Mouse (Mus musculus): ENCODE measurements around the gene Pus7l. TPM values are rescaled to one million over a fixed set of nuclear protein-coding genes. Genes with fewer than 3 reads are reported as not detected.

Pus7l gene
- 1.7 and 2.1 TPM in 2 replicates for polyA plus RNA-seq (2012; rRNA removed)

GRCm38 (mm10) chr15:94543409-94544051 lies at the start of gene Pus7l, which contains the start of gene Irak4:
Gene Pus7l (minus strand): TSS chr15:94543547.
Gene Irak4 (plus strand): TSS chr15:94543643.
- Histone ChIP-seq H3K4me1 (ENCODE audit: control insufficient read depth, insufficient read depth, low read length) (peaks cover 2% of the 10 kb centered on the region; the same call in 1 of the 2 replicates), H3K27me3 (replicated peaks; ENCODE audit: control insufficient read depth, insufficient read depth, low read length) (no peaks in the 10 kb centered on the region), H3K36me3 (ENCODE audit: control insufficient read depth, insufficient read depth, low read length) (no peaks in the 10 kb centered on the region), H3K27ac (ENCODE audit: insufficient read depth, low read depth, low read length) (peak within 1 kb of the TSS; percentile 88), H3K4me3 (ENCODE audit: insufficient read depth, low read depth, low read length) (peak within 1 kb of the TSS; percentile 96)
- WGBS, result under 1% methylated on average over 45 of the region's 45 CpGs
- peak; percentile 97 for DNase-seq
- TF ChIP-seq CTCF (conservative IDR thresholded peaks at IDR 0.05; ENCODE audit: insufficient read depth, insufficient read length, low read depth, low read length), result 0 out of 2 replicates have a peak, but pooled peaks have one; percentile 15
- TF ChIP-seq POLR2A (IDR thresholded peaks at IDR 0.05; ENCODE audit: low read depth, low read length), result peak; percentile 24

- H3K4me1 ChIP-seq (ENCODE audit: control insufficient read depth, insufficient read depth, low read length), result peaks cover 7% of the 10 kb centered on the region; the same call in 1 of the 2 replicates
- no peak for DNase-seq
- no peak overlapping the region for H3K4me3 ChIP-seq (ENCODE audit: insufficient read depth, low read depth, low read length)
- 52% methylated on average over 4 of the region's 4 CpGs for WGBS
- TF ChIP-seq POLR2A (IDR thresholded peaks at IDR 0.05; ENCODE audit: low read depth, low read length) (no peak), CTCF (conservative IDR thresholded peaks at IDR 0.05; ENCODE audit: insufficient read depth, insufficient read length, low read depth, low read length) (no peak)
- no peaks in the 10 kb centered on the region for H3K36me3 ChIP-seq (ENCODE audit: control insufficient read depth, insufficient read depth, low read length)
- H3K27ac ChIP-seq (ENCODE audit: insufficient read depth, low read depth, low read length), result peak overlapping the region; percentile 50; the same call in 1 of the 2 replicates
- no peaks in the 10 kb centered on the region for H3K27me3 ChIP-seq (replicated peaks; ENCODE audit: control insufficient read depth, insufficient read depth, low read length)
Observed at GRCm38 (mm10) chr15:94591356-94591755, 48.0 kb upstream of the Pus7l start.

GRCm38 (mm10) chr15:94590083-94590482 lies 46.7 kb upstream of the Pus7l start:
- DNase-seq, result no peak
- Histone ChIP-seq H3K36me3 (ENCODE audit: control insufficient read depth, insufficient read depth, low read length) (0 out of 2 replicates have a peak, but pooled peaks cover under 1% of the 10 kb centered on the region), H3K27ac (ENCODE audit: insufficient read depth, low read depth, low read length) (peak overlapping the region; percentile 66; the same call in 1 of the 2 replicates), H3K4me3 (ENCODE audit: insufficient read depth, low read depth, low read length) (peak overlapping the region; percentile 64), H3K27me3 (replicated peaks; ENCODE audit: control insufficient read depth, insufficient read depth, low read length) (no peaks in the 10 kb centered on the region), H3K4me1 (ENCODE audit: control insufficient read depth, insufficient read depth, low read length) (peaks cover 7% of the 10 kb centered on the region; the same call in 1 of the 2 replicates)
- TF ChIP-seq CTCF (conservative IDR thresholded peaks at IDR 0.05; ENCODE audit: insufficient read depth, insufficient read length, low read depth, low read length) (no peak), POLR2A (IDR thresholded peaks at IDR 0.05; ENCODE audit: low read depth, low read length) (no peak)
- 9% methylated on average over 8 of the region's 8 CpGs for WGBS

- TF ChIP-seq POLR2A (IDR thresholded peaks at IDR 0.05; ENCODE audit: low read depth, low read length), result peak; percentile 30
- TF ChIP-seq CTCF (conservative IDR thresholded peaks at IDR 0.05; ENCODE audit: insufficient read depth, insufficient read length, low read depth, low read length), result no peak
- 0 out of 2 replicates have a peak, but pooled peaks cover 2% of the 10 kb centered on the region for H3K36me3 ChIP-seq (ENCODE audit: control insufficient read depth, insufficient read depth, low read length)
- peak within 1 kb of the TSS; percentile 97 for H3K4me3 ChIP-seq (ENCODE audit: insufficient read depth, low read depth, low read length)
- peaks cover 7% of the 10 kb centered on the region; the same call in 1 of the 2 replicates for H3K4me1 ChIP-seq (ENCODE audit: control insufficient read depth, insufficient read depth, low read length)
- under 1% methylated on average over 66 of the region's 70 CpGs for WGBS
- H3K27ac ChIP-seq (ENCODE audit: insufficient read depth, low read depth, low read length), result peak within 1 kb of the TSS; percentile 72
- no peaks in the 10 kb centered on the region for H3K27me3 ChIP-seq (replicated peaks; ENCODE audit: control insufficient read depth, insufficient read depth, low read length)
- peak; percentile 98 for DNase-seq
Observed at GRCm38 (mm10) chr15:94589219-94590075, 46.1 kb upstream of the Pus7l start, which contains the start of gene Twf1. Gene Twf1 (minus strand): TSS chr15:94589889.

- Histone ChIP-seq H3K4me1 (ENCODE audit: control insufficient read depth, insufficient read depth, low read length) (peaks cover 7% of the 10 kb centered on the region; the same call in 1 of the 2 replicates), H3K27me3 (replicated peaks; ENCODE audit: control insufficient read depth, insufficient read depth, low read length) (no peaks in the 10 kb centered on the region), H3K36me3 (ENCODE audit: control insufficient read depth, insufficient read depth, low read length) (peaks cover 4% of the 10 kb centered on the region; the same call in 1 of the 2 replicates), H3K27ac (ENCODE audit: insufficient read depth, low read depth, low read length) (no peak overlapping the region), H3K4me3 (ENCODE audit: insufficient read depth, low read depth, low read length) (no peak overlapping the region)
- no peak for DNase-seq
- 65% methylated on average over 9 of the region's 9 CpGs for WGBS
- no peak for TF ChIP-seq CTCF (conservative IDR thresholded peaks at IDR 0.05; ENCODE audit: insufficient read depth, insufficient read length, low read depth, low read length)
- no peak for TF ChIP-seq POLR2A (IDR thresholded peaks at IDR 0.05; ENCODE audit: low read depth, low read length)
Observed at GRCm38 (mm10) chr15:94587826-94588715, 44.7 kb upstream of the Pus7l start.

- no peaks in the 10 kb centered on the region for H3K27me3 ChIP-seq (replicated peaks; ENCODE audit: control insufficient read depth, insufficient read depth, low read length)
- H3K4me3 ChIP-seq (ENCODE audit: insufficient read depth, low read depth, low read length), result no peak overlapping the region
- H3K4me1 ChIP-seq (ENCODE audit: control insufficient read depth, insufficient read depth, low read length), result peaks cover 5% of the 10 kb centered on the region; the same call in 1 of the 2 replicates
- WGBS, result 82% methylated on average over 4 of the region's 4 CpGs
- H3K36me3 ChIP-seq (ENCODE audit: control insufficient read depth, insufficient read depth, low read length), result peaks cover 8% of the 10 kb centered on the region
- H3K27ac ChIP-seq (ENCODE audit: insufficient read depth, low read depth, low read length), result no peak overlapping the region
- DNase-seq, result no peak
- no peak for TF ChIP-seq POLR2A (IDR thresholded peaks at IDR 0.05; ENCODE audit: low read depth, low read length)
- peak; percentile 39 for TF ChIP-seq CTCF (conservative IDR thresholded peaks at IDR 0.05; ENCODE audit: insufficient read depth, insufficient read length, low read depth, low read length)
Observed at GRCm38 (mm10) chr15:94584738-94585137, 41.4 kb upstream of the Pus7l start.

All from kidney, adult 2 months (tissue).